Mouse (Mus musculus) frontal cortex, postnatal 36 days (tissue): ENCODE measurements around the gene Cdkl3.
A peak's percentile ranks its signal among the peaks of the same experiment; 100 is the strongest.
"Not testable (repeated sequence)": the region's sequence is repeated elsewhere in the genome, so short reads cannot be mapped to it uniquely, and the experiment has no call there.

Source experiments
- DNase-seq, 2 experiments: peaks; one replicate each; pipeline ENCODE4 v3.0.0; 2022; ENCODE audit warnings: low spot score in 2 of 2

Cdkl3 gene

DNA sequence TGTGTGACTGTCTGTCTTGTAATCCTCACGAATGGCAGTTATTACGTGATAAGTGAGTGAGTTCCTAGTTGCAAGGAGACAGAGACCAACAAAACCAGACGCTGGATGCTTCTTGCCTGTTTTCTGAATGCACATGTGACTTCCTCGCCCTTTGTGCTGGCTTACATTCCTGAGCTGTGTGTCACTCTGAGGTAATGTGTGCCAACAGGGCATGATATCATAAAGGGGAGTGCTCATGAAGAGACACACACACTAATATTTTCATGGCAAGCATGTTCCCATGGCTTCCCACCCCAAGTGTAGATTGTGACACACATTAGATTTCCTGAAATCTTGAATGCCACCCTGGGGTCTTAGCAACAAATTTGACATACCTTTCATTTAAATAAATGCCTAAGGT, 73.9 kb downstream of the Cdkl3 start:
- DNase-seq = no peak

DNA sequence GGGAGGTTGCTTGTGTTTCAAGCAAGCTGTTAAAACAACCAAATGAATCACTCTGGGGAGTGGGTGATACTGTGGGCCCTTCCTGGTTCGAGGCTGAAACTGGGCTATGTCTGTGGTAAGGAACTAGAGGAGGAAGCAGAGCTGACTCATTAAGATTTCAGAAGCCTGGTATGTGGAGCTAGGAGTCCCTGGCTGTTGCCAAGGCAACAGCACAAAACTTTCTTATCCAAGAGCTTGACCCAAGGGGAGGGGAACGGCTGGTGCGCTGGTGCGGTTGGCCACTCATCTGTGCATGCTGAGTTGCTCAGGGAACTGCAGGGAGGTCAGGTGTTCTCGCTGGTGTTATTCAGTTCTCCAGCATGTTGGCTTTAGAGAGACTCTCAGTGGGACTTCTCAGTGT, 76.0 kb downstream of the Cdkl3 start:
- no peak for DNase-seq

DNA sequence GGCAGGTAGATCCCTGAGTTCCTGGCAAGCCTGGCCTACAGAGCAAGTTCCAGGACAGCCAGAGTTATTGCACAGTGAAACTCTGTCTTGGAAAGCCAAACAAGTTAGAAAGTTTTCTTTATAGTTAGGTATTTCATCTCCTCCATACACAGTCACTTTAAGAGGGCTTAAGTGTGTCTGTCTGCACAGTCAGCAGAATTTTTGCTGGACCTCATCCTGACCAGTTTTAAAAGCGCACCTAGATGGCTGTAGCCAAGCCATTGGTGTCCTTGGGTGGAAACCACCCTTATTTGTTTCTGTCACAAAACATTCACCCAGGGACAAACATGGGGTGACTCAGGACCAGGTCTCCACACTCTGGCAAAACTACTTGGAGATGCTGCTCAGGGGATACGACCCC, 76.6 kb downstream of the Cdkl3 start:
- DNase-seq = no peak

DNA sequence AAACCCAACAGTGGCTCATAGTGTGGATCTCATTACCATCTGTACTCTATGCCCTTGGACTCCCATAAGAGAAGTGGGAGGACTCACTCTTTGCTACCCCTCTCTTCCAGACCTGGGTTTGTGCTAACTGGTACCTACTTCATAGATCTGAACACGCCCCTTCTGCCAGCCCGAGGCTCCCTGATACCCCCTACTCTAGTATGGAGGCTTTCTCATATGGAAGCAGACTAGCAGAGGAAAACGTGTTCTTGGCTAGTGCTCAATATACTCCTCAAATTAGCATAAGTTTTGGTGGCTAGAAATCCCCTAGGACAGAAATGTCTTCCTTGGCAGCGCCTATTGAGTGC, 81.8 kb downstream of the Cdkl3 start:
- no peak for DNase-seq

DNA sequence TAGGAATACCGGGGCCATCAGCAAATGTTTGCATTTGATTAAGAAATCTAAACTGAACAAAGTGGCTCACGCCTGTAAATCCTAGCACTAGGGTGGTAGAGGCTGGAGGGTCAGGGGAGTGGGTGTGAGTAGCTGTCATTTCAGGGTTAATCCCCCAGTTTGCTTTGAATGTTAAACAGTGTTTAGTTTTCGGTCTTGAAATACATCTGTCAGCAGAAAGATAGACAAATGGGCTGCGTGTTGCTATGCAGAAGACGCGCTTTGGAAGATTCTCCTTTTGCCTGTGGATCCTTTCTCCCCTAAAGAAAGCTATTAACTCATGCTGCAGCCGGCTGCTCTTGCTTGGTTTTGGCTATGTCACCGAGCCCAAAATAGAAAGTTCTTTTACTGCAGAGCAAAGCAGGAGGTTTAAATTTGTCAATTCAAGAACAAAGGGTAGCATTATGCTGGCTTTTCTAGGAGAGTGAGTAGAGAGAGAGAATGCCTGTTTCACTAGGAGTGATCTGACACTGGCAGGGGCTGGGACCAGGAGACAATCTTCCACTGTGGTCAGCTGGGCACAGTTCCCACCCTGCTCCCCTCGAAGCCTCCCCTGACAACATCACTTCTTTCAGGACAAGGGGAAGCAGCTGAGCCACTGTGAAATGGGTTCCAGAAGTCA, 82.3 kb downstream of the Cdkl3 start:
- DNase-seq = peak; percentile 47 to 72

DNA sequence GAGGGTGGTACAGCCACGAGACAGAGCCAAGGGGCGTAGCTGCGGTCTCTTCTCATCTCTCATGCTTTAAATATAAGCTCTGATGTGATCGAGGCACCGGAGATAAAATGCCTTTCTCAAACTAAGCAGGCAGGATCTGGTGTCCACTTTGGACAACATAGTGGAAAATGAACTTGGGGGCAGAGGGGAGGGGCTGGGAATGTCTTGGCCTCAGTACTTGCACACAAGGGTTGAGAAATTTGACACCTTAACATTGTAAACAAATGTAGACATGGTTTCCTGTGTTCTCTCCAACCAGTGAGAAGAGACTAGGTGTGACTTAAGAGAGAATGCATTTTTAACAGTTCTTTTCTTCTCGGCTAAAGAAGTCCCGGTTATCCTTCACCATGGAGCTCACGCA, 85.3 kb downstream of the Cdkl3 start:
- DNase-seq = no peak

DNA sequence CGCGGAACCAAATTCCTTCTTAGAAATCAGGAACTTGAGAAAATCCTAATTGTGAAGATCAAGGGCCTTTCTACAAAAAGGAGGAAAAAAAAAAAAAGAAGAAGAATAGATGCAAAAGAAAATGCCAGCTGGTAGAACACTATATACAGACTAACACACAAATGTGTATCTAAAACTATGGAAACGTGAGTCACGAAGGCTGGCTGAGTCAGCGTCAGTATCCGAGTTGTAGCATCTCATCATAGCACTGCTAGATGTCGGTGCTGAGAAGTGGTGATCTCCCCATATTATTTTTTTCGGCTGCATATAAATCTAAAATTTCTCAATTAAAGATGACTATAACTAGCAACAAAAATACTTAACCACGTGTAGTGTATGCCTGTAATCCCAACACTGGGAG, 87.2 kb downstream of the Cdkl3 start:
- peak in 1 of 2 experiments; percentile 60 for DNase-seq

GRCm38 (mm10) chr11:52094568-52094967, 90.5 kb downstream of the Cdkl3 start:
- DNase-seq = no peak

- no peak for DNase-seq
Measured at GRCm38 (mm10) chr11:52097016-52097415, 93.0 kb downstream of the Cdkl3 start.

DNA sequence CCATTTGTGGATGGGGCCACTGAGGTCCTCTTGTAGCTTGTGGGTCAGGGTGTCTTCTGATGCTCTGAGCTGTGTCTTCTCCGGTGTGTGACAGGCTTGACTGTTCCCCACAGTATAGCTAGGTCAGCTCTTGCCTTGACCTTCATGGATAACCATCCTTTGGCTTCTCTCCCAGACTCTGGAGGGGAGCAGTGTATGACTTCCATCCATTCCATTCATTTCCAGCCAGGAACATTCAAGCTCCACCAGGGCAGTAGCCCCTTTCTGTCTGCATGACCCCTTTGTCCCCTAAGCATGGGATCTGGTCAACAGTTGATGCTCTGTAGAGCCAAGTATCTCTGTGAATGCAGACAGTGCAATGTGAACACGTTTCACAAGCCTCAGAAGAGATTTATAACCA, 93.6 kb downstream of the Cdkl3 start:
- DNase-seq = no peak

DNA sequence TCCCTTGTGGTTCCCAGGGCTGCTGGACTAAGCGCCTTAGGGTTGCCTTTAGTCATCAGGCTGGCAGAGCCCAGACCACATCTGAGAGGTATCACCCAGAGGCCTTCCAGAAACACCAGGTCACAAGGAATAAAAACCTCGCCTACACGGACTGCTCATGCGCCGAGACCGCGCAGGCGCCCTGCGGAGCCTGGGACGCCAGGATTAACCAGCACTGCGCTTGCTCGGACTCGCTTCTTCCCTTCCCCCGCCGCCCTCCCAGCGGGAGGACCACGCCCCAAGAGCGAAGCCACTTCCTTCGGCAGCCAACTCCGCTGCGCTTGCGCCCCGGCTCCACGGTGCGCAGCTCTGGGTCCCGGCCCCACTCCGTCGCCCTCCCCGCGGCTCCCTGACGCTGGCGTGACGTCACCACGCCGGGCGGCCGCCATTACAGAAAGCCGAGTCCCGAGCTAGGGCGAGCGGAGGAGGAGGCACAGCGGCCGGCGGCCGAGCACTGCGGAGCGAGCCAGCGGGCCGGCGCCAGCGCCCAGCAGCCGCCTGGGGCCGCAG, 94.5 kb downstream of the Cdkl3 start, which contains the start of gene Ppp2ca:
Gene Ppp2ca, plus strand, starts transcription at position 284 of the 549 bp plus-strand sequence.
- DNase-seq = peak; percentile 98 to 99

GRCm38 (mm10) chr11:52099031-52099761, 95.2 kb downstream of the Cdkl3 start:
- peak; percentile 60 to 69 for DNase-seq

- no peak for DNase-seq
Measured at GRCm38 (mm10) chr11:52099771-52100219, 95.8 kb downstream of the Cdkl3 start.

- DNase-seq = no peak
Measured at GRCm38 (mm10) chr11:52102977-52103376, 99.0 kb downstream of the Cdkl3 start.

DNA sequence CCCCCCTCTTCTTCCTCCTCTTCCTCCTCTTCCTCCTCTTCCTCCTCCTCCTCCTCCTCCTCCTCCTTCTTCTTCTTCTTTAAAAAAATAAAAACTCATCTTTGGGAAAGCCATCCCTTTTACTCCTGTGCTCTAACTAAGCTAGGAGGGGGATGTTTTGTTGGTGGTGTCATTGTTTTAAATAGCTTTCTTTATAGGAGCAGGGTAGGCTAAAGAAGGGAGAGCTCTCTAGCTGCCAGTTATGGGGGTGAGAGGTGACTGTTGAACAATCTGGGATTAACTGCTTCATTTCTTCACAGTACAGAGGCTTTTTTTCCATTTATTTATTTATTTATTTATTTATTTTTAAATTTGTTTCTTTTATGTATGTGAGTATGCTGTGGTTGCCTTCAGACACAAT, 101.5 kb downstream of the Cdkl3 start:
- DNase-seq = no peak

GRCm38 (mm10) chr11:52106037-52106436, 102.0 kb downstream of the Cdkl3 start:
- no peak for DNase-seq

DNA sequence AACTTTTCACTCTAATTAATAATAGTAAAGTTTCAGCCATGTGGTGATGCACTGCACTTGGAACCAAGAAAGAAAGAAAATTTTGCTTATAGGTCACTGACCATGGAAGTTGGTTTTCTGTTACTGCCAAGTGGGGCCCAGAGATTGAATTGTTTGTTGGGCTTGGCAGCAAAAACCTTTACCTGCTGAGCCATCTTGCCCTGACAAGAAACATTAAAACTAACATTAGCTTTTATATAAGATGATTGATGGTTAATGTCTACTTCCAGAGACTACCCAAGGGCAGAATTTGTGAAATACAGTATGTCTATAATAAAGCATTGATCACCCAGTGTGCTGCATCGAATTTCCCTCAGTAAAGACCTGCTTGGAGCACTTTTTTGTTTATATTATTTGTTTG, 102.4 kb downstream of the Cdkl3 start:
- no peak for DNase-seq

- DNase-seq = no peak
Measured at GRCm38 (mm10) chr11:52108796-52109195, 104.8 kb downstream of the Cdkl3 start.

- DNase-seq = no peak
Measured at GRCm38 (mm10) chr11:52109421-52109820, 105.4 kb downstream of the Cdkl3 start.

DNA sequence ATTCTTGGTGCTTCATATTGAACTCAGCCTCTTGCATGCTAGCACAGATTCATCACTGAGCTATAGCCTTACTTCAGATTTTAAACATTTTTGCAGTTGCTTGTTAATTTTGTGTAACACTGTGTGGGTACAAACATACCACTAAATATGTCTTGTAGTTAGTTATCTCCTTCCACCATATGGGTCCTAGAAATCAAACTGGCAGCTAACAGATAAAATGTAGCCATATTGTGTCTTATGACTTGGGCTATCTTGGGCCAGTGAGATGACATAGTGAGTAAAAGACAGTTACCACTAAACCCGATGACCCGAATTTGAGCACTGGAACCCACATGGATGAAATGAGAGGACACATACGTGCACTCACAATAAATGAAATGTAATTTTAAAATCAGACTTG, 111.5 kb downstream of the Cdkl3 start:
- DNase-seq = no peak

- not testable (repeated sequence) for DNase-seq
Measured at GRCm38 (mm10) chr11:52116117-52116516, 112.1 kb downstream of the Cdkl3 start.

DNA sequence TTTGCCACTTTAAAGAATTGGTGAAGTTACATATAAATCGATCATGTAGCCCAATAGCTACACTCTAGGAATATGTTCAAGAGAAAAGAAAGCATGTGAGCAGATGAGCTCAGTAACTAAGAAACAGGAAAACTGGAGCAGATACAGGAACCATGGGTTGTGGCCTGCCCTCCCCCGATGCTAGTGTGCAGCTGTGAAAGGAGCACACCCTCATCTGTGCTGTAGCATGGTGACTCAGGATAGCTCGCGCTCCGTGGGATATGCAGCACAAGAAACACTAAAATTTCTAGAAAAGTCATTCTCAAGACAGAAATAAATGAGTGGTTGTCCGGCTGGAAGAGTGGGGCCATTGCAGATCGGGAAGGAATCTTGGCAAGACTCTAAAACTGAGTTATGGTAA, 113.1 kb downstream of the Cdkl3 start:
- no peak for DNase-seq

DNA sequence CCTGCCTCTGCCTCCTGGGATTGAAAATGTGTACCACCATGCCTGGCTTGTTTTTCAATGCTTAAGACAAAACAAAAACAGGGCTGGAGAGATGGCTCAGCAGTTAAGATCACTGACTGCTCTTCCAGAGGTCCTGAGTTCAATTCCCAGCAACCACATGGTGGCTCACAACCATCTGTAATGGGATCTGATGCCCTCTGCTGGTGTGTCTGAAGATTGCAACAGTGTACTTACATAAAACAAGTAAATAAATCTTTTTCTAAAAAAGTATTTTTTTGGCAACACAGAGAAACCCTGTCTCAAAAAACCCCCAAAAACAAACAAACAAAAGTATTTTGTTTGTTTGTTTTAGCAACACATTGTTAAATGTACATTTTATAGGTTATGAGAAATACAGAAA, 116.4 kb downstream of the Cdkl3 start:
- not testable (repeated sequence) for DNase-seq
